Mouse (Mus musculus) urinary bladder, postnatal 25 days (tissue): ENCODE results near the gene Gm10670.
"Not testable (repeated sequence)": the region's sequence is repeated elsewhere in the genome, so short reads cannot be mapped to it uniquely, and the experiment has no call there.

Experiments used
- DNase-seq: peaks from one replicate; pipeline ENCODE4 v3.0.0; 2022; ENCODE audit warnings: low spot score

Gm10670 gene

DNA sequence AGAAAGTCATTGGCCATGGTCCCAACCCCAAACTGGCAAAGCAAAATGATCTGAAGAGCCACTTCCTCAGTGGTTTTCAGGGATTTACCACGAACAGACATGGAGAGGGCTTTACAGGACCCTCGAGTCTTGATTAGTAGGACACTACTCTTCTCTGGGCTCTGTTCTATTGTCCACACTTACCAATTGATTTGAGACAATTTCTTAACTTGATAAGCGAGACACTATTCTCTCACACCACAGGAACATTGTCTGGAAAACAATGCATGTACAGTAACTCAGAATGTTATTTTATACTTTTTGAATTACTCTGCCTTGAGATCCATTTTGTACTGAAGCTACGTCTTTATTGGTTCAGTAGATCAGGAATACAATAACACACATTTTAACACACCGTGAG lies at the start of gene Gm10670:
Gm10670 (minus strand) TSS at position 101 of the 400 bp plus-strand sequence.
- DNase-seq, result not testable (repeated sequence)

DNA sequence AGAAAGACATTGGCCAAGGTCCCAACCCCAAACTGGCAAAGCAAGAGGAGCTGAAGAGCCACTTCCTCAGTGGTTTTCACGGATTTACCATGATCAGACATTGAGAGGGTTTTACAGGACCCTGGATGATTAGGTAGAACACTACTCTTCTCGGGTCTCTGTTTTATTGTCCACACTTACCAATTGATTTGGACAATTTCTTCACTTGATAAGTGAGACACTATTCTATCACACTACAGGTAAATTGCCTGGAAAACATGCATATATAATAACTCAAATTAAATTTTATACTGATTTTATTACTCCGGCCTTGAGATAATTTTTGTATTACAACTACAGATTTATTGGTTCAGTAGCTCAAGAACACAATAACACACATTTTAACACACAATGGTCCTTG lies 35.7 kb upstream of the Gm10670 start, which contains the start of gene Vmn1r103:
Vmn1r103 (minus strand) TSS at position 101 of the 400 bp plus-strand sequence.
- not testable (repeated sequence) for DNase-seq

DNA sequence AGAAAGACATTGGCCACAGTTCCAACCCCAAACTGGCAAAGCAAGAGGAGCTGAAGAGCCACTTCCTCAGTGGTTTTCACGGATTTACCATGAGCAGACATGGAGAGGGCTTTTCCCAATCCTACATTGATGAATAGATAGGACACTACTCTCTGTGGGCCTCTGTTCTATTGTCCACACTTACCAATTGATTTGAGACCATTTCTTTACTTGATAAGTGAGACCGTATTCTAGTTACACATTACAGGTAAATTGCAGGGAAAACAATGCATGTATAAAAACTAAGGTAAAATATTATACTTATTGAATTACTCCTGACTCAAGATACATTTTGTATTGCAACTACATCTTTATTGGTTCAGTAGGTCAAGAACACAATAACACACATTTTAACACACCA lies 32.2 kb downstream of the Gm10670 start, which contains the start of gene Vmn1r101:
Vmn1r101 (minus strand) TSS at position 101 of the 400 bp plus-strand sequence.
- DNase-seq, result not testable (repeated sequence)
